Mouse (Mus musculus) olfactory bulb, adult 2 months (tissue): ENCODE measurements around the gene Rho. TPM values are rescaled to one million over a fixed set of nuclear protein-coding genes. Genes with fewer than 3 reads are reported as not detected.
A peak's percentile ranks its signal among the peaks of the same experiment; 100 is the strongest.

Source experiments
- H3K27ac ChIP-seq: fragments of 200-500 bp; 2 replicates; pipeline ENCODE4 v1.5.1; 2012; ENCODE audit warnings: low read depth, low read length; ENCODE audit not compliant: insufficient read depth
- H3K4me1 ChIP-seq: fragments of 200-500 bp; 2 replicates; pipeline ENCODE4 v1.6.1; 2012; ENCODE audit warnings: low read length; ENCODE audit not compliant: control insufficient read depth, insufficient read depth
- H3K4me3 ChIP-seq: fragments of 200-500 bp; 2 replicates; pipeline ENCODE4 v1.5.1; 2012; ENCODE audit warnings: mild to moderate bottlenecking, low read depth, low read length, moderate library complexity; ENCODE audit not compliant: insufficient read depth
- CTCF ChIP-seq: fragments of 200-500 bp; IDR thresholded peaks from 2 replicates; pipeline ENCODE4 v1.5.1; 2012; ENCODE audit warnings: low read depth, mild to moderate bottlenecking, low read length, moderate library complexity; ENCODE audit not compliant: insufficient read depth
- POLR2A ChIP-seq: fragments of 200-500 bp; IDR thresholded peaks from 2 replicates; pipeline ENCODE4 v1.6.1; 2012; ENCODE audit warnings: mild to moderate bottlenecking, low read depth, low read length, moderate library complexity; ENCODE audit not compliant: insufficient read depth
- WGBS: fragments of 180-500 bp; shearing (Covaris S2); methylation state at CpG from one replicate; pipeline ENCODE4 v1.1.7; 2018; 5-methylcytosine and 5-hydroxymethylcytosine counted together
- polyA plus RNA-seq: library from polyadenylated mRNA; stranded (reverse); fragments of >200 nt; gene quantifications from 2 replicates; pipeline ENCODE4 v1.2.4, GENCODE M21; 2012; ENCODE audit warnings: low replicate concordance; ENCODE audit not compliant: missing spikeins, insufficient read depth, insufficient read length

Rho gene
- polyA plus RNA-seq, 1 experiment = not detected

- Histone ChIP-seq H3K4me1 (peaks cover 35% of the 10 kb centered on the region), H3K4me3 (no peak overlapping the region), H3K27ac (no peak overlapping the region)
- 93% methylated on average over 6 of the region's 6 CpGs for WGBS
- no peak for TF ChIP-seq POLR2A
- no peak for TF ChIP-seq CTCF
Measured at GRCm38 (mm10) chr6:115911763-115912162, 19.8 kb upstream of the Rho start.

- TF ChIP-seq POLR2A (no peak), CTCF (no peak)
- WGBS = 74% methylated on average over 10 of the region's 10 CpGs
- Histone ChIP-seq H3K4me1 (peaks cover 32% of the 10 kb centered on the region), H3K27ac (no peak overlapping the region), H3K4me3 (no peak overlapping the region)
Measured at GRCm38 (mm10) chr6:115913482-115913881, 18.1 kb upstream of the Rho start.

- 59% methylated on average over 15 of the region's 15 CpGs for WGBS
- Histone ChIP-seq H3K4me3 (no peak overlapping the region), H3K27ac (peak overlapping the region; percentile 49; the same call in 1 of the 2 replicates), H3K4me1 (peaks cover 25% of the 10 kb centered on the region)
- TF ChIP-seq POLR2A (no peak), CTCF (no peak)
Measured at GRCm38 (mm10) chr6:115914511-115915202, 16.9 kb upstream of the Rho start.

GRCm38 (mm10) chr6:115915601-115916445, 15.7 kb upstream of the Rho start:
- TF ChIP-seq CTCF (no peak), POLR2A (no peak)
- Histone ChIP-seq H3K27ac (peak overlapping the region; percentile 49; the same call in 1 of the 2 replicates), H3K4me1 (peaks cover 19% of the 10 kb centered on the region), H3K4me3 (no peak overlapping the region)
- WGBS = 45% methylated on average over 17 of the region's 17 CpGs

GRCm38 (mm10) chr6:115916611-115917010, 14.9 kb upstream of the Rho start:
- Histone ChIP-seq H3K4me3 (no peak overlapping the region), H3K27ac (no peak overlapping the region), H3K4me1 (peaks cover 19% of the 10 kb centered on the region)
- WGBS = 87% methylated on average over 5 of the region's 5 CpGs
- TF ChIP-seq CTCF = no peak
- no peak for TF ChIP-seq POLR2A

- TF ChIP-seq CTCF (no peak), POLR2A (no peak)
- no peak overlapping the region for H3K4me3 ChIP-seq
- WGBS = 95% methylated on average over 1 of the region's 1 CpGs
- no peak overlapping the region for H3K27ac ChIP-seq
- peaks cover 19% of the 10 kb centered on the region for H3K4me1 ChIP-seq
Measured at GRCm38 (mm10) chr6:115918615-115919014, 12.9 kb upstream of the Rho start.

- TF ChIP-seq CTCF (no peak), POLR2A (no peak)
- Histone ChIP-seq H3K4me1 (peaks cover 8% of the 10 kb centered on the region), H3K4me3 (no peak overlapping the region), H3K27ac (no peak overlapping the region)
- WGBS = 94% methylated on average over 5 of the region's 5 CpGs
Measured at GRCm38 (mm10) chr6:115919876-115920275, 11.7 kb upstream of the Rho start.

GRCm38 (mm10) chr6:115924829-115925228, 6.7 kb upstream of the Rho start:
- no peak overlapping the region for H3K4me3 ChIP-seq
- no peak overlapping the region for H3K27ac ChIP-seq
- WGBS = 82% methylated on average over 6 of the region's 6 CpGs
- H3K4me1 ChIP-seq = peaks cover 19% of the 10 kb centered on the region
- TF ChIP-seq POLR2A (no peak), CTCF (no peak)

- Histone ChIP-seq H3K27ac (no peak overlapping the region), H3K4me1 (peaks cover 19% of the 10 kb centered on the region), H3K4me3 (no peak overlapping the region)
- TF ChIP-seq POLR2A (no peak), CTCF (no peak)
- WGBS = 70% methylated on average over 10 of the region's 10 CpGs
Measured at GRCm38 (mm10) chr6:115926416-115926815, 5.1 kb upstream of the Rho start.
